Mouse (Mus musculus): ENCODE data around the gene Itga9.
A peak's percentile ranks its signal among the peaks of the same experiment; 100 is the strongest.

Gene Itga9

GRCm38 (mm10) chr9:118924554-118925085 is 318.1 kb downstream of the Itga9 start:
- no peak for DNase-seq (ENCODE audit: low spot score)

- peak; percentile 95 for DNase-seq (ENCODE audit: low spot score)
Observed at GRCm38 (mm10) chr9:118925286-118926110, 319.0 kb downstream of the Itga9 start.

GRCm38 (mm10) chr9:118926111-118926650 is 319.7 kb downstream of the Itga9 start, which contains the start of gene Ctdspl:
TSS of gene Ctdspl (plus strand) at chr9:118926453.
- DNase-seq (ENCODE audit: low spot score) = peak; percentile 46

- peak; percentile 69 for DNase-seq (ENCODE audit: low spot score)
Observed at GRCm38 (mm10) chr9:118926688-118927321, 320.3 kb downstream of the Itga9 start.

GRCm38 (mm10) chr9:118927501-118927900 is 321.0 kb downstream of the Itga9 start:
- DNase-seq (ENCODE audit: low spot score) = no peak

DNA sequence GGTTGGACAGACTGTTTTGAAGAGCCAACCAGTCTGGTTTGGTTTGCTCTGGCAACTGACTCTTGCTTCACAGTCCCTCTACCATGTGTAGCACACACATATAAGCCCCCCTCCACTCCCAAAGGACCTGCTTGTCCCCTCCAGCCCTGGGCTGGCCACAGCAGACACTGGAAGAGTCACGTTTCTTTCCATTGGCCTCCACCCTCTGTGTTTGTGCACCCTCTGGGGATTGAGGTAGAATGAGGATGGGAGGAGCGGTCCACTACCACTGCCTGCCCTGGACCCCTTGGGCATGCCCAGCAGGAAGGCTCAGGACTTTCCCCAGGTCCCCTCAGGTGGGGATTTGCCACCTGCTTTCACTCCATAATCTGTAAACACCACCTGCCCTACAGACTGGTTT is 321.5 kb downstream of the Itga9 start:
- DNase-seq (ENCODE audit: low spot score) = no peak

DNA sequence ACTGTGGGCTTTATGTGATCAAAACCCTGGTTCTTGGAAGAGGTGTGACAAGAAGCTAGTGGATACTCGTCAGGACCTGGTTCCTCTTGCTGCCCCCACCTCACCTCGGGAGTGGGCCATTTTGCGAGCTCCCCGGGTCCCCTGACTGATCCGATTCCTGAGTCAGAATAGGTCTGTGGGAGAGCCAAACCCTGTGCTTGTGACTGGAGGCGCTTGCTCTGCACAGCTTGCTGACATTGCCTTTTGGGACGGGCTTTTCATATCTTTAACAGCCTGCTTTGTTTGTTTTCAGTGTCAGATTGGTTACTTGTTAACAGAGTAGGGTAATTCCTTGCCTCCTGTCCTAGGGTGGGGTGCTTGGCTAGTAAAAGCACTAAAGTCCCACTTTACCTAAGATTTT is 322.2 kb downstream of the Itga9 start:
- no peak for DNase-seq (ENCODE audit: low spot score)

- DNase-seq (ENCODE audit: low spot score) = no peak
Observed at GRCm38 (mm10) chr9:118930611-118931010, 324.1 kb downstream of the Itga9 start.

DNA sequence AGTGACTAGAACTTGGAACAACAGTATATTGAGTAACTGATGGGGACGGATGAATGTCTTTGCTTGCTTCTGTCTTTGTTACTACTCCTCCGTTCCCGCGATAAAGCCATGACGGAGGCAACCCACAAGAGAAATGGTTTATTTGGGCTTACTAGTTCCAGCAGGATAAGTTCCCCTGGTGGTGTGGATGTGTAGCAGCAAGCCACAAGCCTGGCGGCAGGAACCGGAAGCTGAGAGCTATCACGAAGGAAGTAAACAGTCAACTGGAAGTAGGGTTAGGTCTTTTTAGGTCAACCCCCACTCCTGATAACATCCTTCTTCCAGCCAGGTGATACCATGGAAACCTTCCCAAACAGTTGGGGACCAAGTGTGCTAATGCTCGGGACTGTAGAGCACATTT is 327.3 kb downstream of the Itga9 start:
- no peak for DNase-seq (ENCODE audit: low spot score)

DNA sequence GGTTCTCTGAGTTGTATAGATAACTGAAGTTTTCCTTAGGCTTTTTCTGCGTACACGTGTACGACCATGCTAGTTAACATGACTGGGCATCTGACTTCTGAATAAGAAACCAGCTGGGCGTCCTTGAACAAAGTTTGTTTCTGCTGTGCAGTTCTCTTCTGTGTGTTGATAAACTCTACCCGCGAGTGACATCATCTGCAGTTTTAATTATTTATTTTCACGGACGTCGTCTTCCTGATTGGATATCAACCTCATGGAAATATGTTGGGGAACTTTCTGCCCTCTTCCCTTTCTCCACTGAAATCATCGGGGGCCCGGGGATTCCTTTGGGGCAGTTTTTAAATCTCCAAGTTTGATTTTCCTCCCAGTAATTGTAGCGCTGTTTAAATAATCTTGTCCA is 327.8 kb downstream of the Itga9 start:
- DNase-seq (ENCODE audit: low spot score) = no peak

DNA sequence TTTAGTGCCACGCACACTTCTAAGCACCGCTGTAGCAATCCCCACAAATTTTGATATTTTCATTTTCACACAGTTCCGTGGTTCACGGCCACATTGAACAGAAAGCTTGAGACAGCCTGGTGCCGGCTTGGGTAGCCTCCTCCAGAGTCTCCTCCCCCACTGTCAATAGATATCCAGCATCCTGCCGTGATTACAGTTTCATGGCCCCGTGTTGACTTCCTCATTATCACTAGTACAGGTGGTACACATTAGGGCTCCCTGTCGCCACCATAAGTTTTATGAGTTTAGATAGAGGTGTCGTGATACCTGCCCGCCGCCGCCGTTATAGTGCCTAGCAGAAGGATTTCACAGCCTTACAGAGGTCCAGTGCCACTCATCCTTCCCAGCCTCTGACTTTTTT is 328.6 kb downstream of the Itga9 start:
- no peak for DNase-seq (ENCODE audit: low spot score)

- no peak for DNase-seq (ENCODE audit: low spot score)
Observed at GRCm38 (mm10) chr9:118936071-118936470, 329.6 kb downstream of the Itga9 start.

DNA sequence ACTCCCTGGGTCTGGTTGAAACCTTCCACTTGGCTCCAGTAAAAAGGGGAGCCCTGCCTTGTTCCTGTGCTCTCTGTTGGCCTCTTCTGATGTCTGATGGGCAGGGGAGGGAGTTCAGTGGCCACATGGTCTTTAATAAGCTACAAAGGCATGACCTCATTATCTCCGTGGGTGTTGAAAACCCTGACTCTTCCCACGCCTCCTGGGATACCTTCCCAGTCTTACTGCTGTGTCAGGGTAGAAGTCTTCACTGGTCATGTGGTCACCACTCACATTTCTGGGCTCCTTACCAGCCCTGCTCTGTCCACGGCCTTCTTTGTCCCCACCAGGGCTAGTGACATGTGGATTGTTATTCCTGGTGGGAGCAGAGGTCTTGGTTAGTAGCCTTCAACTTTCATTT is 331.0 kb downstream of the Itga9 start:
- peak; percentile 77 for DNase-seq (ENCODE audit: low spot score)

DNA sequence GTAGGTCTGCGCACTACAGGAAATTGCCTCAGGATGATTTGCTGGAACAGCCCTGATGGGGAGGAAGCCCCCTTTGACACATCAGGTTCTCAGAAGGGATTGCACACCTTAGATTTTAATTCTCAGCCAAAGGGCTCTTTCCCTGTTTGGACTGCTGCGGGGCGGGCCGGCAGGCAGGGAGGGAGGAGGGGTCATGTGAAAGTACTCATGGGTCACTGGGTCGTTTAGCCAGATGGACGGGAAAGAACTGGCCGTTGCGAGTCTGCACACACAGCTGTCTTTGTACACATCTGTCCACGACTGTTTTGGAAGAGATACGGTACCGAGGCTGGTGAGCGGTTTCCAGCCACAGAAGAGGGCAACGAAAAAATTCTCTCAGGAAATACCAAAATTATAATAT is 332.9 kb downstream of the Itga9 start:
- no peak for DNase-seq (ENCODE audit: low spot score)

DNA sequence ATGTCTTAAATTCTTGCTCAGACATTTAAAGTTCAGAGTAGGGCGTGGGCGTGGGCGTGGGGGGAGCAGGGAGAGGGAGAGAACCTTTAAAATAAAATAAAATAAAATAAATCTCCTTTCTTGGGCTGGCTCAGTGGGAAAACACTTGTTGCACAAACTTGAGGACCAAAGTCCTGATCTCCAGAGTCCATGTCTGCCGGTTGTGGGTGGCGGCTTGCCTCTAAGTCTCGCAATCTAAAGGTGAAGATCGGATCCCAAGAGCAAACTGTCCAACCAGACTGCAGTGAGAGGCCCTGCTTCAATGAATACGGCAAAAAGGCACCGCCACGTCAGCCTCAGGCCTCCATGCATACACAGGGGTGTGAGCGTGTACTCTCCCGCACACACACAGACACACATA is 333.3 kb downstream of the Itga9 start:
- no peak for DNase-seq (ENCODE audit: low spot score)

DNA sequence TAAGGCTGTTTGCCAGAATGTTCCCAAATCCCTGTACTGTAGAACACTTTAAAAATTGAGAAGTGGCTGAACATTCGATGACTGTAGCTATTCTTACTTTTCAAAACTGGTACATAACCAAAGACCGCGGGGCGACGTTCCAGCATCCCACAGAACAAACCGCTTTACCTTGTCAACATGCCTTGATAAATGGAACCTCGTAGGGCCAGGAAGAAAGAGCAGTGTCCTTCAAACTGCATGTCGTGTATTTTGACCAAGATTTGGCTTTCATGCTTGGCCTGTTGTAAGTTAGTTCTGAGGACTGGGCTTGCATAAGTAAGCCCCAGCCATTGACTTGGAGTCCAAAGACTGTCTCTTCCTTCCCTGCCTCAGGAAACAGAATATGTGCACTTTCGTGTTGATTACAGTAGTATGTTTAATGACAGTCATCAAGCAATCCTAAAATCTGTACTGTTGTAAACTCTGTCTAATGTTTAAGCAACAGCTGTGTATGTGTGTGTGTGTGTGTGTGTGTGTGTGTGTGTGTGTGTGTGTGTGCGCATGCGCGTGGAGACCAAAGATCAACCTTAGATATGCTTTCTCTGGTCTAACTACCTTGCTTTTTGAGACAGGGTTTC is 334.2 kb downstream of the Itga9 start:
- no peak for DNase-seq (ENCODE audit: low spot score)

GRCm38 (mm10) chr9:118942030-118942429 is 335.5 kb downstream of the Itga9 start:
- DNase-seq (ENCODE audit: low spot score) = no peak

DNA sequence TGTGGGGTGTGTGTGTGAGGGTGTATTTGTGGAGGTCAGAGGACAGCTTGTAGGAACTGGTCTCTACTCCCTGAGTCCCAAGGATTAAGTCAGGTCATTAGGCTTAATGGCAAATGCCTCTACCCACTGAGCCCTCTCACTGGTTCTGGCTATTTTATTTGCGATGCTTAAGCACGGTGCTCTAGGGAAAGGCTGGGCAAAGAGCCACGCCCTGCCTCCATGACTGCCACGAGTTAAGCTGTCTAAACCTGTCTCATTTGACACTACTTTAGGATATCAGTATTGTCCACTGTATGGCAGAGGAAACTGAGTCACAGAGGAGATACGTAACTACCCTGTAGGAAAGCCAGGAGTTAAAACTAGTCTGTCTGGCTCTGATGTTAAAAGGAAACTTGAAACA is 337.5 kb downstream of the Itga9 start:
- no peak for DNase-seq (ENCODE audit: low spot score)

GRCm38 (mm10) chr9:118944388-118944787 is 337.9 kb downstream of the Itga9 start:
- no peak for DNase-seq (ENCODE audit: low spot score)

- no peak for DNase-seq (ENCODE audit: low spot score)
Observed at GRCm38 (mm10) chr9:118948486-118948885, 342.0 kb downstream of the Itga9 start.

- DNase-seq (ENCODE audit: low spot score) = no peak
Observed at GRCm38 (mm10) chr9:118949124-118949523, 342.6 kb downstream of the Itga9 start.

GRCm38 (mm10) chr9:118949654-118950053 is 343.2 kb downstream of the Itga9 start:
- no peak for DNase-seq (ENCODE audit: low spot score)

- DNase-seq (ENCODE audit: low spot score) = peak; percentile 40
Observed at GRCm38 (mm10) chr9:118950061-118950460, 343.6 kb downstream of the Itga9 start.

All from testis, postnatal 14 days (tissue).